Mouse (Mus musculus) kidney, embryonic 14.5 days (tissue): ENCODE results near the gene Ssh3. TPM values are rescaled to one million over a fixed set of nuclear protein-coding genes. Genes with fewer than 3 reads are reported as not detected.
"Not testable (repeated sequence)": the region's sequence is repeated elsewhere in the genome, so short reads cannot be mapped to it uniquely, and the experiment has no call there.

Experiments used
- ATAC-seq: fragments of 200-750 bp; cut with Nextera tagmentation; 2 replicates; pipeline ENCODE4 v1.8.0; 2017; ENCODE audit warnings: moderate number of reproducible peaks, mild to moderate bottlenecking, moderate TSS enrichment, moderate library complexity; ENCODE audit not compliant: low FRiP score, low TSS enrichment
- H3K27ac ChIP-seq: fragments of 300-500 bp; sonication (generic); 2 replicates; pipeline ENCODE4 v1.5.1; 2014; ENCODE audit warnings: low read depth, mild to moderate bottlenecking, low read length, moderate library complexity, mixed read lengths
- H3K27me3 ChIP-seq: fragments of 300-500 bp; sonication (generic); 2 replicates; pipeline ENCODE4 v1.6.1; 2014; ENCODE audit warnings: mild to moderate bottlenecking, low read length; ENCODE audit not compliant: control insufficient read depth, insufficient read depth
- H3K36me3 ChIP-seq: fragments of 300-500 bp; sonication (generic); 2 replicates; pipeline ENCODE4 v1.6.1; 2014; ENCODE audit warnings: low read length, mixed read lengths; ENCODE audit not compliant: control insufficient read depth, insufficient read depth
- H3K4me1 ChIP-seq: fragments of 300-500 bp; sonication (generic); 2 replicates; pipeline ENCODE4 v1.6.1; 2014; ENCODE audit warnings: low read length, mixed read lengths; ENCODE audit not compliant: control insufficient read depth, insufficient read depth
- H3K4me2 ChIP-seq: fragments of 300-500 bp; sonication (generic); replicated peaks from 2 replicates; pipeline ENCODE4 v1.6.1; 2014; ENCODE audit warnings: low read depth, mild to moderate bottlenecking, low read length
- H3K4me3 ChIP-seq: fragments of 300-500 bp; sonication (generic); 2 replicates; pipeline ENCODE4 v1.5.1; 2014; ENCODE audit warnings: mild to moderate bottlenecking, low read length
- H3K9ac ChIP-seq: fragments of 300-500 bp; sonication (generic); 2 replicates; pipeline ENCODE4 v1.6.1; 2014; ENCODE audit warnings: low read depth, mild to moderate bottlenecking, low read length, moderate library complexity
- H3K9me3 ChIP-seq: fragments of 300-500 bp; sonication (generic); 2 replicates; pipeline ENCODE4 v1.6.1; 2016; ENCODE audit warnings: low read length; ENCODE audit not compliant: control insufficient read depth
- WGBS: fragments of 180-500 bp; shearing (Covaris S2); extraction: QIAGEN DNeasy Blood & Tissue Kit; methylation state at CpG from one replicate; pipeline ENCODE4 v1.1.7; 2014; 5-methylcytosine and 5-hydroxymethylcytosine counted together
- polyA plus RNA-seq: library from polyadenylated mRNA; unstranded; fragments of >200 nt; fragmentation: Nextera tagmentation; extraction: Ambion mirVana; gene quantifications from 2 replicates; pipeline ENCODE4 v1.2.1, GENCODE M21; 2014

Ssh3 gene
- polyA plus RNA-seq, 1 experiment from 2014 or later = 13.0 TPM

DNA sequence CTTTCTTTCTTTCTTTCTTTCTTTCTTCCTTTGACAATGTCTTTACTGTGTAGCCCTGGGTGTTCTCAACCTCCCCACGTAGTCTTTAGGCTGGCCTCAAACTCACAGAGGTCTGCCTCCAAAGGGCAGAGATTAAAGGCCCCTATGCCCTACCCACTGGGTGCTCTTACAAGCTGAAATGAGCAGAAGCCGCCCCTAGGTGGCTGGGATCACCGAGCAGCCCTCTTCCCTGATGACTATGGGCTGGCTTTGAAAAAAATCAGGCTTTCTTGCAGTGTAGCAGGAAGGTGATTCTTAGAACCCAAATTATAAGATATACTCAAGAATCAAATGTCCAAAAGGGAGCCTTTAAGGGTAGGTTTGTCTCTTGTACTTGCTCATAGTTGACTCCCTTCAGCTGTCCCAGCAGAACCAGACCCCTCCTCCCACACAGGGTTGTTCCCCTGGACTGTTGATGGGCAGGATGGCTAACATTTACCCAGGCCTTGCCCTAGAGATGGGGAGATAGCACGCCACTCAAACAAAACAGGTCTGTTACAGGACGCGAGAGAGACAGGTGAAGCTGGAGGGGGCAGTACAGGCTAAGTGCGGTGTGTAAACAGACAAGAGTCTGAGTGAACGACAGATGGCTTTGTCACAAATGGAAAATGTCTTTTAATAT lies 7.8 kb downstream of the Ssh3 start:
- no peaks in the 10 kb centered on the region for H3K9me3 ChIP-seq
- H3K4me3 ChIP-seq = no peak overlapping the region
- 0 out of 2 replicates have a peak, but pooled peaks cover 3% of the 10 kb centered on the region for H3K4me1 ChIP-seq
- no peak overlapping the region for H3K9ac ChIP-seq
- H3K36me3 ChIP-seq = no peaks in the 10 kb centered on the region
- H3K27ac ChIP-seq = no peak overlapping the region
- H3K27me3 ChIP-seq = no peaks in the 10 kb centered on the region
- no peak overlapping the region for H3K4me2 ChIP-seq
- no peak for ATAC-seq
- 57% methylated on average over 8 of the region's 8 CpGs for WGBS

DNA sequence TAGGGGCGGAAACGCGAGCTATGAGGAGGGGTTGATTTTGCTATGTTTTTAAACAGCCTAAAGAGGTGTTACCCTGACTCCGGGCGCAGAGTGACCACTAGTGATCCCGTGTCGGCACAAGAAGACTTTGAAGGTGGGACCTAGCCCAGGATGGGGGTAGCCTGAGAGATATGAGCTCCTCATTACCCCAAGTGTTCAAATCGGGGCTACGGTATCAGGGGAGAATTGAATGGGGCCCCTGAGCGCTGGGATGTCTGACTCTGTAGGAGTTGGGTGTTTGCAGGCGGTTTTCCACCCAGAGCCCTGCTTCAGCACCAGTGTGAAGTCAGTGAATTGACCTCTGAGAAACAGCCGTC lies 11.1 kb downstream of the Ssh3 start:
- no peak for ATAC-seq
- WGBS = 17% methylated on average over 12 of the region's 12 CpGs

GRCm38 (mm10) chr19:4257216-4257896 lies 11.6 kb downstream of the Ssh3 start:
- under 1% methylated on average over 41 of the region's 41 CpGs for WGBS
- H3K27ac ChIP-seq = no peak overlapping the region
- no peaks in the 10 kb centered on the region for H3K9me3 ChIP-seq
- peak; percentile 93 for ATAC-seq
- no peaks in the 10 kb centered on the region for H3K27me3 ChIP-seq
- H3K4me3 ChIP-seq = peak overlapping the region; percentile 68
- H3K4me2 ChIP-seq = peak overlapping the region; percentile 85
- H3K4me1 ChIP-seq = 0 out of 2 replicates have a peak, but pooled peaks cover 3% of the 10 kb centered on the region
- H3K9ac ChIP-seq = peak overlapping the region; percentile 47
- H3K36me3 ChIP-seq = no peaks in the 10 kb centered on the region

More for the DNA sequence above, 11.1 kb downstream of the Ssh3 start:
- Histone ChIP-seq H3K9ac (peak overlapping the region; percentile 42; the same call in 1 of the 2 replicates), H3K27ac (no peak overlapping the region), H3K36me3 (no peaks in the 10 kb centered on the region), H3K4me2 (peak overlapping the region; percentile 85), H3K4me1 (0 out of 2 replicates have a peak, but pooled peaks cover 3% of the 10 kb centered on the region), H3K27me3 (no peaks in the 10 kb centered on the region), H3K9me3 (no peaks in the 10 kb centered on the region), H3K4me3 (peak overlapping the region; percentile 68)

DNA sequence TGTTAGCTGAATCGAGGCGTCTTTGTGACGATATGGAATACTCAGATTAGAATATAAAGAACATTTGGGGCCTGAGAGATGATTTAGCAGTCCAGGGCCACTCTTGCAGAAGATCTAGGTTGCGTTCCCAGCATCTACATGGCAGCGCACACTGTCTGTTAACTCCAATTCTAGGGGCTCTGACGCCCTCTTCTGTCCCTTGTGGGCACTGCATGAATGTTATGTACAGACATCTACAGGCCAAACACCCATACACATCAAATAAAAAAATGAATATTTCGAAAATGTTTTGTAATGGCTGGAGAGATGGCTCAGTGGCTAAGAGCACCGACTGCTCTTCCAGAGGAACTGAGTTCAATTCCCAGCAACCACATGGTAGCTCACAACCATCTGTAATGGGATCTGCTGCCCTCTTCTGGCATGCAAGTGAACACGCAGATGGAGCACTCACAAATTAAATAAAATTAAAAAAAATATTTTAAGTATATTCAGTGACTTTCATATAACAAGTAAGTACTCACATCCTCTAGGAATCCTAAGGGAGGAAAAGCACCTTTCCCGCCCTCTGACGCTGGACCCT lies 13.3 kb downstream of the Ssh3 start:
- Histone ChIP-seq H3K4me2 (no peak overlapping the region), H3K4me1 (0 out of 2 replicates have a peak, but pooled peaks cover 3% of the 10 kb centered on the region), H3K27ac (no peak overlapping the region), H3K36me3 (no peaks in the 10 kb centered on the region), H3K27me3 (no peaks in the 10 kb centered on the region), H3K4me3 (no peak overlapping the region), H3K9ac (no peak overlapping the region), H3K9me3 (no peaks in the 10 kb centered on the region)
- 78% methylated on average over 11 of the region's 11 CpGs for WGBS
- ATAC-seq = no peak

DNA sequence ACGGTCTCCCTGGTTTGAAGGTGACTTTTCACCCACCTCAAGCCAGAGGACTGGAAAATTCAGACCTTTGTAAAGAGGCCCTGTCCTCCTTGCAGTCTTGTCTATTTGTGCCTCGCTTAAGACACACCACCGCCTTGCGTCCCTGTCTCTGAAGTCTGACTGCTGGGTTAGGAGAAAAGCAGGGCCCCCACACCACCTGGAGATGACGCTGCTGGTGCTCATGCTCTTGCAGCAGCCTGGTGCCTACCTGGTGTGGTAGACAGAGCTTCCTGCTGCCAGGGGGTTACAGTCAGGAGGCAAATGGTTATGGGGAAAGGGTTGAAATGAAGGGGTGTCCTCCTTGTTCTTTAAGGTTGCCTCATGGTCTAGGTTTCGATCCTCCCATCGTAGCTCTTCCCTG lies 14.8 kb downstream of the Ssh3 start:
- Histone ChIP-seq H3K4me3 (no peak overlapping the region), H3K4me1 (0 out of 2 replicates have a peak, but pooled peaks cover 3% of the 10 kb centered on the region)
- ATAC-seq = no peak

DNA sequence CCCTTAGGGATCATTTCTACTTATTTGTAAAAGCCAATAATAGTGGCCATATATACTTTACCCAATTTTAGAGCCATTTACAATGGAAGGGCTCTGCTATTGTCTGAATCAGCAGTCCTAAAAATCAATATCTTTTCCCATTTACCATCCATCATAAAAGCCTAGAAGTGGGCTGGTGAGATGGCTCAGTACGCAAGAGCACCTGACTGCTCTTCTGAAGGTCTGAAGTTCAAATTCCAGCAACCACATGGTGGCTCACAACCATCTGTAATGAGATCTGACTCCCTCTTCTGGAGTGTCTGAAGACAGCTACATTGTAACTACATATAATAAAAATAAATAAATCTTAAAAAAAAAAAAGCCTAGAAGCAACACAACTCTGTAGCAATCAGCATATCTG lies 20.3 kb downstream of the Ssh3 start:
- ATAC-seq = not testable (repeated sequence)

More for the DNA sequence above, 14.8 kb downstream of the Ssh3 start:
- no peak overlapping the region for H3K9ac ChIP-seq
- no peaks in the 10 kb centered on the region for H3K9me3 ChIP-seq
- no peaks in the 10 kb centered on the region for H3K36me3 ChIP-seq
- H3K27ac ChIP-seq = no peak overlapping the region
- WGBS = 87% methylated on average over 7 of the region's 7 CpGs
- H3K27me3 ChIP-seq = no peaks in the 10 kb centered on the region; the same call in 1 of the 2 replicates
- no peak overlapping the region for H3K4me2 ChIP-seq

GRCm38 (mm10) chr19:4247010-4247409 lies 22.0 kb downstream of the Ssh3 start:
- Histone ChIP-seq H3K27me3 (no peaks in the 10 kb centered on the region; the same call in 1 of the 2 replicates), H3K4me1 (no peaks in the 10 kb centered on the region), H3K9ac (no peak overlapping the region), H3K36me3 (no peaks in the 10 kb centered on the region), H3K9me3 (no peaks in the 10 kb centered on the region), H3K4me2 (no peak overlapping the region), H3K4me3 (no peak overlapping the region), H3K27ac (no peak overlapping the region)
- no peak for ATAC-seq
- 56% methylated on average over 1 of the region's 1 CpGs for WGBS

More for the DNA sequence above, 20.3 kb downstream of the Ssh3 start:
- not testable (repeated sequence) for H3K27me3 ChIP-seq, H3K9me3 ChIP-seq, H3K36me3 ChIP-seq, H3K9ac ChIP-seq, H3K4me2 ChIP-seq, H3K4me1 ChIP-seq, H3K27ac ChIP-seq, H3K4me3 ChIP-seq
- WGBS = 69% methylated on average over 1 of the region's 1 CpGs

DNA sequence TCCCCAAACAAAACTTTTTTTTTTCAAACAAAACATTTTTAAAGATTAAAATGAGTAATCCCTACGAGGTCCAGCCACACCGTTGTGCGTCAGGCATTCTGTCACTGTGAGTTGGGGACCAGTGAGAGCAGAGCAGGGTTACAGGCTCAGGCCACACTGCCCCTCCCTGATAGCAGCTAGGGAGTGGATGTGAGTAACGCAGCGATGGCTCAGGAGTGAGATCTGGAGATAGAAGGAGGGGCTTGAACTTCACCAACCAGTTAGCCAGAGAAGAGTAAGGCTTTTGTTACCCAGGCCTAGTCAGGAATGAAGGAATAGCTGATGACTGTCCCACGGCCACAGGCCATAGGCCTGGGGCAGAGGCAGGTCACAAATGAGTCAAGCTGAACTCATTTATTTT lies 24.2 kb downstream of the Ssh3 start:
- no peaks in the 10 kb centered on the region for H3K4me1 ChIP-seq
- no peak overlapping the region for H3K4me2 ChIP-seq
- no peaks in the 10 kb centered on the region; the same call in 1 of the 2 replicates for H3K27me3 ChIP-seq
- H3K9ac ChIP-seq = no peak overlapping the region
- no peak overlapping the region for H3K27ac ChIP-seq
- 79% methylated on average over 6 of the region's 6 CpGs for WGBS
- H3K36me3 ChIP-seq = no peaks in the 10 kb centered on the region
- no peaks in the 10 kb centered on the region for H3K9me3 ChIP-seq
- ATAC-seq = no peak
- H3K4me3 ChIP-seq = no peak overlapping the region

- Histone ChIP-seq H3K9me3 (no peaks in the 10 kb centered on the region), H3K27me3 (no peaks in the 10 kb centered on the region), H3K36me3 (no peaks in the 10 kb centered on the region), H3K9ac (no peak overlapping the region), H3K27ac (no peak overlapping the region), H3K4me1 (no peaks in the 10 kb centered on the region), H3K4me2 (no peak overlapping the region), H3K4me3 (no peak overlapping the region)
- 68% methylated on average over 3 of the region's 3 CpGs for WGBS
- ATAC-seq = no peak
These were observed 26.6 kb downstream of the Ssh3 start for GRCm38 (mm10) chr19:4242416-4242815.
